Mouse (Mus musculus) mature B cell (primary cell): ENCODE data around the gene Slc16a10.
"Not testable (repeated sequence)": the region's sequence is repeated elsewhere in the genome, so short reads cannot be mapped to it uniquely, and the experiment has no call there.

Source experiments
- in situ Hi-C: fragments of 300-500 bp; cut with MboI; formaldehyde crosslinking; loops from 2 replicates; pipeline ENCODE4 v1.14.3; 2019

The Slc16a10 gene

DNA sequence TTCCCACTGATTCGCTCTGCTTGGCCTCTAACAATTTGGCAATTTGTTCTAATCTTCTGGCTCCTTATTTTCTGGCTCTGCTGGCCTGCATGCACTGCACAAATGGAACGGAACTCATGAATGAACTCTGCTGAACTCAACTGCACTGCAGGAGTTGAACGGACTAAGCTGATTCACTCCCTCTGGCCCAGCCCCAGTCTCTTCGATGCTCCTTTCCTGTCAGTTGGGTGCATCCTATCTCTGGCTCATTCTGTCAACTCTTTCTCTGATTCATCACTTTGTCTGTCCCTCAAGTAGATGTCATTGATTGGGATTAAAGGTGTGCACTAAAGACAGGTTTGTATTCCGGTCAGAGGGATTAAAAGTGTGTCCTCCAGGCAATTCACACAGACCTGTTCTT lies 115.5 kb downstream of the Slc16a10 start:
- in situ Hi-C loops = no loop called here

- in situ Hi-C loops = no loop called here
Observed at GRCm38 (mm10) chr10:40025560-40025959, 116.5 kb downstream of the Slc16a10 start.

- in situ Hi-C loops = no loop called here
Observed at GRCm38 (mm10) chr10:40024554-40025428, 117.3 kb downstream of the Slc16a10 start, which contains the start of gene Mfsd4b1. Gene Mfsd4b1 (minus strand): TSS chr10:40025268.

DNA sequence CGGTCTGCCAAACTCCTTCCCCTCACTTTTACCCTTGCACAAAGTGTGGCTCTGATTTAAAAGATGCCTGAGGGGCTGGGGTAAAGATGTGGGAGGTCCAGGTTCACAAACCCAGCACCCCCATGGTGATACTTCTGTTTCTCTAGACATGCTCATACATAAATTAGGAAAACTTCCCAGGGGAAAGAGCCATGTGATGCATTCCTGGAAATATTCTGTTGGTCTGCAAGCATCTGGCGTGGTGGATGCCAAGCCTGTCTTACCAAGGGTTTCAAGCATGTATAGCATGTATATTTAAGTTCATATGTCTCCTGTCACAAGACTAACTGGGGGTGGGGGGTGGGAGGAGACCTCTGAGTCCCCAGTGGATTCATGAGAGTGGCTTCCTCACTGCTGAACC lies 121.7 kb downstream of the Slc16a10 start:
- in situ Hi-C loops = no loop called here

DNA sequence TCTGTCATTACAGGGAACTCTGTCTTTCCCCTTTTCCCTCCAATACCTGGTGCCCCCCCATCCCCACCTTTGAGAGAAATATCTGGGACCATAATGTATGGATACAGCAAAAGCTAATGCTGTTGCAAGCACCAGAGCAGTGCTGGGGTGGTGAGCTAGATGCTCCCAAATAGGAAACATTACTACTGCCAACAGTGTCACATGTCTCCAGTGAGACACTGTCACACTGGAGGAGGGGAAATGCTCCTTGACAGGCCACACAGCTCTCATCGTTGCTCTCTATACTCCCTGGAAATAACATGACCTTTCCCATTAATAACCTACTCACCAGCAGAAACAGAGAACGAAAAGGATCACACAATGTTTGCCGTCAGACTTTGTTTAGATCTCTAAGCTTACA lies 122.6 kb downstream of the Slc16a10 start:
- in situ Hi-C loops = no loop called here

GRCm38 (mm10) chr10:40018261-40018860 lies 123.7 kb downstream of the Slc16a10 start:
- in situ Hi-C loops = no loop called here

DNA sequence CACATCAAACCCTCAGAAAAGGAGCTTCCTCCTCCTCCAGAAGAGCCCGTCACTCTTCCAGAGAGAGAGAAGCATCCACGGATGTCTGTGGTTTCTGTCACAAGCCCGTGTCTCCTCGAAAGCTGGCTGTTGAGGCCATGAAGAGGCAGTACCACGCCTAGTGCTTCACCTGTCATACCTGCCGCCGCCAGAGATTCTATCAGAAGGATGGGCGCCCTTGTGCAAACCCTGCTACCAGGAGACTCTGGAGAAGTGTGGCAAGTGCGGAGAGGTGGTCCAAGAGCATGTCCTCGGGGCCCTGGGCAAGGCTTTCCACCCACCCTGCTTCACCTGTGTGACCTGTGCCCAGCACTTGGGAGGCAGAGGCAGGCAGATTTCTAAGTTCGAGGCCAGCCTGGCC lies 132.5 kb downstream of the Slc16a10 start:
- in situ Hi-C loops = no loop called here

GRCm38 (mm10) chr10:40008847-40009246 lies 133.2 kb downstream of the Slc16a10 start:
- in situ Hi-C loops = not testable (repeated sequence)

DNA sequence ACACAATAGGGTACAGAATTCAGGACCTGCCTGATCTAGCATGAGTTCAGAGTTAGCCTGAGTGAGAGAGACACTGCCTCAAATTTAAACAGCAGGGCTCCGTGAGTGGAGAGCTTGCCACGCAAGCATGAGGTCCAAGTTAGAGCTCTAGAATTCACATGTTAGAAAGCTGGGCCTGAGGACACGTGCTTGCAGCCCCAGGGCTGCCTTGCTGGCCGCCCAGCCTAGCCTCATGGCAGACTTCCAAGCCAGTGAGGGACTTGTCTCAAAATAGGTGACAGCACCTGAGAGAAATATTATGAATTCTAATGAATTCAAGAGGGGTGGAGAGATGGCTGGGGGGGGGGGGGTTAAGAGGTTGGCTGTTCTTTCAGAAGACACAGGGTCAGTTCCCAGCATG lies 134.1 kb downstream of the Slc16a10 start:
- in situ Hi-C loops = no loop called here

GRCm38 (mm10) chr10:40006963-40007362 lies 135.1 kb downstream of the Slc16a10 start:
- in situ Hi-C loops = no loop called here

DNA sequence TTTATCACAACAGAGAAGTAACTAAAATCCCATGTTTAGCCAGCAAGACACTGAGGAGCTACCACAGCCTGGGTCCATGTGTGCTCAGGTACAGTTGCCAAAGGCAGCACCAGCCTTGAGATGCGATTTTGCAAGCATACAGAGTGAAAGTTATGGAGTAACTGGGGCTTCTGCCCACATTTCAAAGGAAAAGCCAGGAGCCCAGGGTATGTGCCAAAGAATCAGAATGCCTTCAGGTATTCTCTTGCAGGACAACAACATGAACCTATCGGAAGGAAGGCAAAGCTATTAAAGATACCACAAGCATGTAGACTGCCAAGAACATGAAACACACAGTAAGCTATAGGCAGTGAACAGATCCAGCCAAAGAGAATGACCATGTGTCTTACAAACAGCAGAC lies 141.3 kb downstream of the Slc16a10 start:
- in situ Hi-C loops = no loop called here

- in situ Hi-C loops = no loop called here
Observed at GRCm38 (mm10) chr10:39991155-39991554, 150.9 kb downstream of the Slc16a10 start.

- in situ Hi-C loops = no loop called here
Observed at GRCm38 (mm10) chr10:39986466-39986865, 155.6 kb downstream of the Slc16a10 start, which contains the start of gene Mfsd4b5. Gene Mfsd4b5 (minus strand): TSS chr10:39986646.
